Mouse (Mus musculus) neutrophil, adult 65 days (primary cell): ENCODE data around the gene Thap11. TPM values are rescaled to one million over a fixed set of nuclear protein-coding genes. Genes with fewer than 3 reads are reported as not detected.

Source experiments
- total RNA-seq: library from RNA; stranded (reverse); gene quantifications from 2 replicates; pipeline ENCODE4 v1.2.4, GENCODE M21; 2023

The Thap11 gene
- total RNA-seq, result 29.9 and 31.8 TPM in 2 replicates

GRCm38 (mm10) chr8:105854715-105855216 is at the start of gene Thap11:
Gene Thap11, plus strand, starts transcription at chr8:105855132.

GRCm38 (mm10) chr8:105826861-105827848 is 27.8 kb upstream of the Thap11 start, which contains the start of the genes Ranbp10 and Tsnaxip1:
Gene Ranbp10, minus strand, starts transcription at chr8:105827350.
Gene Tsnaxip1, plus strand, starts transcription at chr8:105827731.

GRCm38 (mm10) chr8:105853178-105853577 is 1.8 kb upstream of the Thap11 start, which contains the start of gene Cenpt:
Gene Cenpt, minus strand, starts transcription at chr8:105853278.

GRCm38 (mm10) chr8:105860143-105860981 is 5.4 kb downstream of the Thap11 start, which contains the start of gene Nutf2:
Gene Nutf2, plus strand, starts transcription at chr8:105860580.

GRCm38 (mm10) chr8:105880754-105881520 is 26.0 kb downstream of the Thap11 start, which contains the start of gene Edc4:
Gene Edc4, plus strand, starts transcription at chr8:105880881.

GRCm38 (mm10) chr8:105893339-105893738 is 38.4 kb downstream of the Thap11 start, which contains the start of gene Nrn1l:
Gene Nrn1l, plus strand, starts transcription at chr8:105893567.

GRCm38 (mm10) chr8:105900180-105900940 is 45.4 kb downstream of the Thap11 start, which contains the start of gene Pskh1:
Gene Pskh1, plus strand, starts transcription at chr8:105900441.

Other genes starting within 250 kb of the Thap11 start
- 12.0 and 14.2 TPM in 2 replicates for gene Ripor1, start 249.9 kb upstream of the Thap11 start, total RNA-seq
- gene Ctcf, start 218.6 kb upstream of the Thap11 start, total RNA-seq, result 81.4 and 116 TPM in 2 replicates
- gene Agrp, start 217.7 kb upstream of the Thap11 start, total RNA-seq, result 0.66 TPM in 1 of 2 replicates, not detected in the other
- 10.1 and 11.5 TPM in 2 replicates for gene Carmil2, start 168.9 kb upstream of the Thap11 start, total RNA-seq
- gene Acd, start 154.0 kb upstream of the Thap11 start, total RNA-seq, result 25.3 and 25.9 TPM in 2 replicates
- 4.4 and 5.0 TPM in 2 replicates for gene Pard6a, start 154.0 kb upstream of the Thap11 start, total RNA-seq
- gene 4933405L10Rik, start 147.5 kb upstream of the Thap11 start, total RNA-seq, result not detected in 2 replicates
- 6.0 and 6.4 TPM in 2 replicates for gene Enkd1, start 146.9 kb upstream of the Thap11 start, total RNA-seq
- 0.25 and 0.60 TPM in 2 replicates for gene Gfod2, start 96.5 kb upstream of the Thap11 start, total RNA-seq
- gene Ranbp10, start 27.8 kb upstream of the Thap11 start, total RNA-seq, result 25.4 and 31.0 TPM in 2 replicates
- gene Tsnaxip1, start 27.4 kb upstream of the Thap11 start, total RNA-seq, result not detected in 2 replicates
- 10.3 and 15.0 TPM in 2 replicates for gene Cenpt, start 1.9 kb upstream of the Thap11 start, total RNA-seq
- 4.2 and 17.5 TPM in 2 replicates for gene Nutf2, start 5.4 kb downstream of the Thap11 start, total RNA-seq
- gene Edc4, start 25.7 kb downstream of the Thap11 start, total RNA-seq, result 42.1 and 49.4 TPM in 2 replicates
- not detected in 2 replicates for gene Nrn1l, start 38.4 kb downstream of the Thap11 start, total RNA-seq
- gene Pskh1, start 45.3 kb downstream of the Thap11 start, total RNA-seq, result 8.1 and 8.8 TPM in 2 replicates
- gene Ctrl, start 78.7 kb downstream of the Thap11 start, total RNA-seq, result not detected in 2 replicates
- 64.3 and 67.4 TPM in 2 replicates for gene Psmb10, start 83.3 kb downstream of the Thap11 start, total RNA-seq
- not detected in 2 replicates for gene Lcat, start 88.2 kb downstream of the Thap11 start, total RNA-seq
- 5.3 and 7.5 TPM in 2 replicates for gene Slc12a4, start 111.0 kb downstream of the Thap11 start, total RNA-seq
- gene Dpep3, start 124.3 kb downstream of the Thap11 start, total RNA-seq, result not detected in 2 replicates
- gene Dus2, start 136.2 kb downstream of the Thap11 start, total RNA-seq, result 2.4 and 2.8 TPM in 2 replicates
- not detected in 2 replicates for gene Dpep2nb, start 150.8 kb downstream of the Thap11 start, total RNA-seq
- 12.2 and 15.5 TPM in 2 replicates for gene Ddx28, start 156.8 kb downstream of the Thap11 start, total RNA-seq
- 47.1 and 48.2 TPM in 2 replicates for gene Nfatc3, start 203.7 kb downstream of the Thap11 start, total RNA-seq